Mouse (Mus musculus) heart, embryonic 14.5 days (tissue): ENCODE results near the gene Eno2. TPM values are rescaled to one million over a fixed set of nuclear protein-coding genes. Genes with fewer than 3 reads are reported as not detected.
"Not testable (repeated sequence)": the region's sequence is repeated elsewhere in the genome, so short reads cannot be mapped to it uniquely, and the experiment has no call there.

Experiments used
- ATAC-seq: fragments of 200-750 bp; cut with Nextera tagmentation; 2 replicates; pipeline ENCODE4 v1.8.0; 2017; ENCODE audit warnings: low read depth, moderate TSS enrichment; ENCODE audit not compliant: insufficient number of reproducible peaks, insufficient read depth, low FRiP score
- H3K27ac ChIP-seq, 2 experiments: fragments of 200-500 bp in 1 of 2; fragments of 300-500 bp in 1 of 2; sonication (generic) in 1 of 2; replicated peaks in 1 of 2; 2 replicates each; pipeline ENCODE4 v1.5.1; 2012 to 2014; ENCODE audit warnings: low read depth in 2 of 2, low read length in 2 of 2, control low read depth in 1 of 2, mild to moderate bottlenecking in 1 of 2, mixed read lengths in 1 of 2; ENCODE audit not compliant: control insufficient read depth in 1 of 2, insufficient read depth in 1 of 2
- H3K27me3 ChIP-seq: fragments of 300-500 bp; sonication (generic); 2 replicates; pipeline ENCODE4 v1.6.1; 2014; ENCODE audit warnings: mild to moderate bottlenecking, low read length, control low read depth; ENCODE audit not compliant: control insufficient read depth, insufficient read depth
- H3K36me3 ChIP-seq: fragments of 300-500 bp; sonication (generic); 2 replicates; pipeline ENCODE4 v1.6.1; 2014; ENCODE audit warnings: mild to moderate bottlenecking, control low read depth, low read length, mixed read lengths; ENCODE audit not compliant: control insufficient read depth, insufficient read depth
- H3K4me1 ChIP-seq, 2 experiments: fragments of 200-500 bp in 1 of 2; fragments of 300-500 bp in 1 of 2; sonication (generic) in 1 of 2; 2 replicates each; pipeline ENCODE4 v1.6.1; 2012 to 2014; ENCODE audit warnings: low read length in 2 of 2, control low read depth in 1 of 2, mixed read lengths in 1 of 2; ENCODE audit not compliant: control insufficient read depth in 2 of 2, insufficient read depth in 2 of 2
- H3K4me2 ChIP-seq: fragments of 300-500 bp; sonication (generic); 2 replicates; pipeline ENCODE4 v1.6.1; 2014; ENCODE audit warnings: mild to moderate bottlenecking, low read length
- H3K4me3 ChIP-seq, 2 experiments: fragments of 200-500 bp in 1 of 2; fragments of 300-500 bp in 1 of 2; sonication (generic) in 1 of 2; 2 replicates each; pipeline ENCODE4 v1.5.1; 2012 to 2014; ENCODE audit warnings: low read length in 2 of 2, mild to moderate bottlenecking in 2 of 2, control low read depth in 1 of 2, low read depth in 1 of 2, moderate library complexity in 1 of 2; ENCODE audit not compliant: control insufficient read depth in 1 of 2, insufficient read depth in 1 of 2
- H3K9ac ChIP-seq: fragments of 300-500 bp; sonication (generic); 2 replicates; pipeline ENCODE4 v1.6.1; 2014; ENCODE audit warnings: mild to moderate bottlenecking, low read length
- H3K9me3 ChIP-seq: fragments of 300-500 bp; sonication (generic); 2 replicates; pipeline ENCODE4 v1.6.1; 2016; ENCODE audit warnings: low read length, control low read depth; ENCODE audit not compliant: control insufficient read depth
- WGBS: fragments of 180-500 bp; shearing (Covaris S2); extraction: QIAGEN DNeasy Blood & Tissue Kit; methylation state at CpG from one replicate; pipeline ENCODE4 v1.1.7; 2014; 5-methylcytosine and 5-hydroxymethylcytosine counted together
- polyA plus RNA-seq: library from polyadenylated mRNA; unstranded; fragments of >200 nt; fragmentation: Nextera tagmentation; extraction: Ambion mirVana; gene quantifications from 2 replicates; pipeline ENCODE4 v1.2.1, GENCODE M21; 2014

Gene Eno2
- polyA plus RNA-seq, 1 experiment from 2014 or later, result 4.2 TPM

DNA sequence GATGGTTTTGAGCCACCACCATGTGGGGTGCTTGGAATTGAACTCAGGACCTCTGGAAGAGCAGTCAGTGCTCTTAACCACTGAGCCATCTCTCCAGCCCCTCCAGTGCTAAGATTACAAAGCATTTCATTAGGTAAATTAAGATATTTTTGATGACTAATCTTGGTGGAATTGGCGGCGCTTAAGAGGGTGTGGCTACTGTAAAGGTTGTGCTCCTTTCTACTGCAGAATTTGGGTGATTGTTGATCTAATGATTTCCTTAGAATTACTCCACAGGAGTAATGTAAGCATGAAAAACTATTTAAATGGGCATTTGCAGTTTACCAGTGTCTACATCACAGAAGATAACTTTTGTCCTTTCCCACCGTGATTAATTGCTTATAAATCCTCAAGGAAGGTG, 34.9 kb upstream of the Eno2 start:
- no peak for ATAC-seq
- Histone ChIP-seq H3K4me1 (peaks cover 9 to 27% of the 10 kb centered on the region in 2 experiments), H3K4me3 (no peak overlapping the region), H3K27ac (no peak overlapping the region), H3K27me3 (no peaks in the 10 kb centered on the region), H3K4me2 (no peak overlapping the region), H3K9me3 (no peaks in the 10 kb centered on the region), H3K9ac (no peak overlapping the region), H3K36me3 (no peaks in the 10 kb centered on the region)
- 85% methylated on average over 3 of the region's 3 CpGs for WGBS

DNA sequence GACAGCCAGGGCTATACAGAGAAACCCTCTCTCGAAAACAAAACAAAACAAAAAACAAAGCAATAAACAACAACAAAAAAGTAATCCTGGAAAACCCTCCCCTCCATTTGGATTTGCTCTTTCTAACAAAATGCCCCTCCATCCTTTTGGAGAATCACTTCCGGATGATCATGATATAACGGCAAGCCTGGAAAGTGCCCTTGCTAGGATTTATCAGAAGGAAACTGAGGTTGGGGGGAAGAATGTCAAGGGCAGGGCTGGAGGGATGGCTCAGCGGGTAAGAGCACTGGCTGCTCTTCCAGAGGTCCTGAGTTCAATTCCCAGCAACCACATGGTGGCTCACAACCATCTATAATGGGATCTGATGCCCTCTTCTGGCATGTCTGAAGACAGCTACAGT, 34.2 kb upstream of the Eno2 start:
- not testable (repeated sequence) for H3K36me3 ChIP-seq, H3K9ac ChIP-seq, H3K4me2 ChIP-seq, H3K9me3 ChIP-seq, H3K27me3 ChIP-seq, H3K4me3 ChIP-seq, ATAC-seq, H3K27ac ChIP-seq
- peaks cover 9 to 27% of the 10 kb centered on the region in 2 experiments for H3K4me1 ChIP-seq
- 93% methylated on average over 4 of the region's 4 CpGs for WGBS

DNA sequence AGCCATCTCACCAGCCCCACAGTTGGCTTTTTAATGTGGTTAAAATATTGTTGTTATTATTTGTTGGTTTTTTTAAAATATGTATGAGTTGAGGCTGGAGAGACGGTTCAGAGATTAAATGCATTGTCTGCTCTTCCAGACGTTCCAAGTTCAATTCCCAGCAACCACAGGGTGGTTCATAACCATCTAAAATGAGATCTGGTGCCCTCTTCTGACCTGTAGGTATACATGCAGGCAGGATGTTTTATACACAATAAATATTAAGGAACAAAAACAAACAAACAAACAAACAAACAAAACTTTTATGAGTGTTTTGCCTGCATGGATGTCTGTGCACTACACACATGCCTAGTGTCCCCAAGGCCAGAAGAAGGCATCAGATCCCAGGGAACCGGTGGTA, 33.6 kb upstream of the Eno2 start:
- Histone ChIP-seq H3K4me2 (no peak overlapping the region), H3K27ac (no peak overlapping the region), H3K4me3 (no peak overlapping the region), H3K9ac (no peak overlapping the region), H3K36me3 (no peaks in the 10 kb centered on the region), H3K4me1 (peaks cover 7 to 23% of the 10 kb centered on the region in 2 experiments), H3K27me3 (no peaks in the 10 kb centered on the region), H3K9me3 (no peaks in the 10 kb centered on the region)
- WGBS, result 81% methylated on average over 3 of the region's 3 CpGs
- ATAC-seq, result no peak

DNA sequence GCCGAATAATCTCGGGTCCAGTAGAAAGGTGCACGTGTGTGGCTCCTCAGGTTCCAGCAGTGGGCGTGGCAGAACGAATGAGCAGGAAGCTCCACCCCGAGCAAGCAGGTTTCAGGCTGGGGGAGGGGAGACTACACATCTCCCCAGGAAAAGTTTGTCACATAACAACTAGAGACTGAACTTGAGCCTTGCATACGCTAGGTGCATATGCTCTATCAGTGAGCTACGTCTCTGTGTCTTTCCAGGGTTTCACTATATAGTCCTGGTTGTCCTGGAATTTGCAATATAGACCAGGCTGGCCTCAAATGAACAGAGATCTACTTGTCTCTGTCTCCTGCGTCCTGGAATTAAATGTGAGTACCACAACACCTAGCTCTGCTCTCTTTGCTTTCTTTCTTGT, 32.9 kb upstream of the Eno2 start:
- peak overlapping the region; percentile 51 for H3K4me2 ChIP-seq
- not testable (repeated sequence) for H3K36me3 ChIP-seq, H3K9me3 ChIP-seq, H3K27ac ChIP-seq, H3K27me3 ChIP-seq, ATAC-seq, H3K9ac ChIP-seq
- 25% methylated on average over 4 of the region's 9 CpGs for WGBS
- H3K4me1 ChIP-seq, result peaks cover 5 to 16% of the 10 kb centered on the region in 2 experiments
- peak overlapping the region in 1 of 2 experiments; percentile 16; a peak in 2 of 4 replicates for H3K4me3 ChIP-seq

DNA sequence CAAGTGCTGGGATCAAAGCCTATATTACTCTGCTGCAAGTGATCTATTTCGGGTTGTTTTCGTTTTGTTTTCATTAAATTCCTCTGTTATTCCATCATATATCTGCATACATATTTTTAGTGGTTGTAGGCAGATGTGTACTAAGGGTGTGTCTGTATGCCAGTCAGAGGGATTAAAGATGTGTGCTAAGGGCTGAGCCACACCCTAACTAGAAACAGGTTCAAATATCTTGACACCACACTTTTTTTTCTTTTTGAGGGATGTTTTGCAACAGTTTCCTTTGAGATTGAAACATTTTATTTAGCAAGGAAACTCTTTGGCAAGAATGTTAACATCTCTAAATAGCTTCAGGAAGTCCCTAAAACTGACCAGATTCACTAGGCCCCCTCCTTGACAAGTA, 26.7 kb upstream of the Eno2 start:
- H3K4me1 ChIP-seq, result no peaks in the 10 kb centered on the region
- H3K36me3 ChIP-seq, result no peaks in the 10 kb centered on the region
- H3K4me3 ChIP-seq, result no peak overlapping the region
- no peak overlapping the region for H3K4me2 ChIP-seq
- H3K9ac ChIP-seq, result no peak overlapping the region
- H3K9me3 ChIP-seq, result no peaks in the 10 kb centered on the region
- 78% methylated on average over 2 of the region's 2 CpGs for WGBS
- no peak overlapping the region for H3K27ac ChIP-seq
- H3K27me3 ChIP-seq, result no peaks in the 10 kb centered on the region
- ATAC-seq, result no peak

DNA sequence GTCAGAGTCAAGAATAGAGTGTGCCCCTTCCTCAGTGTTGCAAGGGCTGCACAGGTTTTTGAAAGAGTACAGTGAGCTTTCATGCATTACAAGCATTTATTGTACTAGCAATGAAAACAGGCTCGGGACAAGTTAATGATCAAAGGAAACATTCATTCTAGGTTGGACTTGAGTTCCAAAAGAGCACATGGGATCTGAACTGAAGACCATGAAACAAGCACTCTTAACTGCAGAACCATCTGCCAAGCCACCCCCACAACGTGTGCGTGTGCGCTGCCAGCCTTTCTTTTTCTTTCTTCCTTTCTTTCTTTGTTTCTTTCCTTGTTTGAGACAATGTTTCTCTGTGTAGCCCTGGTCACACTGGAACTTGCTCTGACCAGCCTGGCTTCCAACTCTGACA, 26.3 kb upstream of the Eno2 start:
- WGBS, result 80% methylated on average over 4 of the region's 4 CpGs
- H3K27me3 ChIP-seq, result no peaks in the 10 kb centered on the region

DNA sequence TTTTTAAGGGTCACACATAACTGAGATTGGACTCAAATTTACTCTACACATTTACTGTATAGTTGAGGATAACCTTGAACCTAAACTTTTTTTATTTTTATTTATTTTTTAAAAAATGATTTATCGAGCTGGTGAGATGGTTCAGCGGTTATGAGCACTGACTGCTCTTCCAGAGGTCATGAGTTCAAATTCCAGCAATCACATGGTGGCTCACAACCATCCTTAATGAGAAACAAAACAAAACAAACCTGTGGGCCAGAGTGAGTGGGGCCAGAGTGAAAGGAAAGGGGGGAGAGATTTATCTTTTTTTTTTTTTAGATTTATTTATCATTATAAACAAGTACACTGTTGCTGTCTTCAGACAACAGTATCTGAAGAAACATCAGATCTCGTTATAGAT, 22.4 kb upstream of the Eno2 start:
- H3K27ac ChIP-seq, result no peak overlapping the region
- H3K27me3 ChIP-seq, result no peaks in the 10 kb centered on the region
- no peak for ATAC-seq
- H3K9ac ChIP-seq, result no peak overlapping the region
- no peaks in the 10 kb centered on the region for H3K9me3 ChIP-seq
- H3K4me2 ChIP-seq, result no peak overlapping the region
- WGBS, result 76% methylated on average over 3 of the region's 3 CpGs
- no peak overlapping the region for H3K4me3 ChIP-seq
- no peaks in the 10 kb centered on the region for H3K4me1 ChIP-seq
- no peaks in the 10 kb centered on the region for H3K36me3 ChIP-seq

More for the DNA sequence above, 26.3 kb upstream of the Eno2 start:
- ATAC-seq, result no peak
- Histone ChIP-seq H3K4me1 (no peaks in the 10 kb centered on the region), H3K9me3 (no peaks in the 10 kb centered on the region), H3K4me2 (no peak overlapping the region), H3K9ac (no peak overlapping the region), H3K27ac (no peak overlapping the region), H3K36me3 (no peaks in the 10 kb centered on the region), H3K4me3 (no peak overlapping the region)

DNA sequence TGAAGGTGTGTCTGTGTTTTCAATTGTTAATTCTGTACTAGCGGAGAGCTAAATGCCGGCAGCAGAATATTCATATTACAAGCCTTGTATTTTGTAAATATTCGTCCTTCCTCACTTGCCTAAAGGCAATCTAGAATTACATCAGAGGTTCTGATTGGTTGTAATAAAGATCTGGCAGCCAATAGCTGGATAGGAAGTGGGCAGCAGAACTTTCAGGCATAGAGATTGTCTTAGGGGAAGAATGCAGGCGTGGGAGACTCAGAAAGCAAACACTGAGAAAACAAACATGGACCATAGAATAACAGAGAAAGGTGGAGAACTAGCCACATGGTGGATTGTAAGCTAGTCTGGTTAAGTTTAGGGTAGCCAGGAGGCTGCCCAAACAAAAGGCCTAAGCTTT, 20.6 kb upstream of the Eno2 start:
- Histone ChIP-seq H3K4me1 (no peaks in the 10 kb centered on the region), H3K27me3 (no peaks in the 10 kb centered on the region), H3K36me3 (no peaks in the 10 kb centered on the region), H3K9me3 (no peaks in the 10 kb centered on the region), H3K9ac (no peak overlapping the region), H3K4me3 (no peak overlapping the region), H3K27ac (no peak overlapping the region), H3K4me2 (no peak overlapping the region)
- 65% methylated on average over 4 of the region's 4 CpGs for WGBS
- no peak for ATAC-seq
